Mouse (Mus musculus) embryonic facial prominence, embryonic 15.5 days (tissue): ENCODE results near the gene Hbp1. TPM values are rescaled to one million over a fixed set of nuclear protein-coding genes. Genes with fewer than 3 reads are reported as not detected.

Source experiments
- ATAC-seq: fragments of 200-750 bp; cut with Nextera tagmentation; 2 replicates; pipeline ENCODE4 v1.8.0; 2017; ENCODE audit warnings: low read depth, moderate TSS enrichment; ENCODE audit not compliant: insufficient number of reproducible peaks, low FRiP score, low TSS enrichment
- H3K27ac ChIP-seq: fragments of 300-500 bp; sonication (generic); replicated peaks from 2 replicates; pipeline ENCODE4 v1.5.1; 2015; ENCODE audit warnings: mild to moderate bottlenecking, inconsistent platforms
- H3K27me3 ChIP-seq: fragments of 300-500 bp; sonication (generic); 2 replicates; pipeline ENCODE4 v1.6.1; 2015; ENCODE audit warnings: inconsistent platforms
- H3K36me3 ChIP-seq: fragments of 300-500 bp; sonication (generic); 2 replicates; pipeline ENCODE4 v1.6.1; 2015; ENCODE audit warnings: mild to moderate bottlenecking, inconsistent platforms
- H3K4me1 ChIP-seq: fragments of 300-500 bp; sonication (generic); 2 replicates; pipeline ENCODE4 v1.6.1; 2015; ENCODE audit warnings: inconsistent platforms
- H3K4me2 ChIP-seq: fragments of 300-500 bp; sonication (generic); replicated peaks from 2 replicates; pipeline ENCODE4 v1.6.1; 2015; ENCODE audit warnings: mild to moderate bottlenecking, inconsistent platforms
- H3K4me3 ChIP-seq: fragments of 300-500 bp; sonication (generic); replicated peaks from 2 replicates; pipeline ENCODE4 v1.5.1; 2015; ENCODE audit warnings: mild to moderate bottlenecking, inconsistent platforms
- H3K9ac ChIP-seq: fragments of 300-500 bp; sonication (generic); 2 replicates; pipeline ENCODE4 v1.6.1; 2015; ENCODE audit warnings: inconsistent platforms
- H3K9me3 ChIP-seq: fragments of 300-500 bp; sonication (generic); replicated peaks from 2 replicates; pipeline ENCODE4 v1.6.1; 2016; ENCODE audit warnings: inconsistent platforms
- WGBS: fragments of 180-500 bp; shearing (Covaris S2); methylation state at CpG from one replicate; pipeline ENCODE4 v1.1.7; 2015; 5-methylcytosine and 5-hydroxymethylcytosine counted together
- polyA plus RNA-seq: library from polyadenylated mRNA; unstranded; fragments of >200 nt; fragmentation: Nextera tagmentation; extraction: Ambion mirVana; gene quantifications from 2 replicates; pipeline ENCODE4 v1.2.1, GENCODE M21; 2015

Gene Hbp1
- polyA plus RNA-seq, 1 experiment from 2014 or later, result 114 TPM

GRCm38 (mm10) chr12:31900391-31900914 lies 49.9 kb downstream of the Hbp1 start:
- no peak for ATAC-seq
- Histone ChIP-seq H3K4me3 (no peak overlapping the region), H3K9me3 (no peaks in the 10 kb centered on the region), H3K4me2 (no peak overlapping the region), H3K36me3 (0 out of 2 replicates have a peak, but pooled peaks cover 5% of the 10 kb centered on the region), H3K27me3 (no peaks in the 10 kb centered on the region), H3K4me1 (peaks cover under 1% of the 10 kb centered on the region; the same call in 1 of the 2 replicates), H3K9ac (no peak overlapping the region), H3K27ac (no peak overlapping the region)
- 84% methylated on average over 4 of the region's 4 CpGs for WGBS

DNA sequence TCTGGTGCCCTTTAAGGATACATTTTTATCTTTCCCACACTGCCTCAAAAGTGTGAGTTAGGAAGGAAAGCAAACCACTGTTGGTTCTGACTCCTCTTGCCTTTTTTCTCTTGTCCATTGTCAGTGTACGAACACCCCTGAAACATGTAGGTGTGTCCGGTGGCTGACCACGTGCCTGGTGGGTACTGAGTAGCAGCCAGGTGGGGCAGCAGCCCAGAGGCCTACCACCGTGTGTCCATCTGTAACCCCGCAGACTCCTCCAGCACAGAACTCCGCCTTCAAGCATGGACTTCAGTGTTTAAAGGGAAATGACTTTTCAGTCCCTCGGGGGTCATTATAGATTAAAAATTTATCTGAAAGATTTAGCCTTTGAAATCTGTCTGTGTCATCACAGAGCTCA lies 52.9 kb downstream of the Hbp1 start:
- Histone ChIP-seq H3K9me3 (no peaks in the 10 kb centered on the region), H3K4me3 (no peak overlapping the region), H3K4me1 (no peaks in the 10 kb centered on the region), H3K9ac (no peak overlapping the region), H3K36me3 (0 out of 2 replicates have a peak, but pooled peaks cover 5% of the 10 kb centered on the region), H3K27ac (no peak overlapping the region), H3K27me3 (no peaks in the 10 kb centered on the region), H3K4me2 (no peak overlapping the region)
- 56% methylated on average over 7 of the region's 7 CpGs for WGBS
- ATAC-seq, result no peak

DNA sequence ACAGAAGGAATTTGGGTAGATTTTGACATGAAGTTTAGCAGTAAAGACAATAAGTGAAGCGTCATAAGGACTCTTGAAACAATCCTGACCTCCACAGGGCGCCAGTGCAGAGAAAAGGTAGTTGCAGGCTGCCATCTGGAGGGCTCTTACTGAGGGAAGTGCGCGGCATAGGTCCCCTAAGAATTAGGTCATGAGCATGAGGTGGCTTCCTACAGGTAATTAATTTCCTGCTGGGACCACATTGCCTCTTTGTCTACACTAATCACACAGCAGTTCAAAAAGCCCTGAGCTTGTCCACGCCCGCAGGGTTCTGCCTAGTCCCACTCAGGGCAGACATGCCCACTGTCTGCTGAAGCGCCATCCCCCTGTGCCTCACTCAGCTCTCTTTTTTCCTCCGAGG lies 53.3 kb downstream of the Hbp1 start:
- Histone ChIP-seq H3K27me3 (no peaks in the 10 kb centered on the region), H3K36me3 (0 out of 2 replicates have a peak, but pooled peaks cover 5% of the 10 kb centered on the region), H3K4me2 (no peak overlapping the region), H3K9me3 (no peaks in the 10 kb centered on the region), H3K9ac (no peak overlapping the region), H3K27ac (no peak overlapping the region), H3K4me1 (no peaks in the 10 kb centered on the region), H3K4me3 (no peak overlapping the region)
- ATAC-seq, result no peak
- WGBS, result 39% methylated on average over 8 of the region's 8 CpGs

DNA sequence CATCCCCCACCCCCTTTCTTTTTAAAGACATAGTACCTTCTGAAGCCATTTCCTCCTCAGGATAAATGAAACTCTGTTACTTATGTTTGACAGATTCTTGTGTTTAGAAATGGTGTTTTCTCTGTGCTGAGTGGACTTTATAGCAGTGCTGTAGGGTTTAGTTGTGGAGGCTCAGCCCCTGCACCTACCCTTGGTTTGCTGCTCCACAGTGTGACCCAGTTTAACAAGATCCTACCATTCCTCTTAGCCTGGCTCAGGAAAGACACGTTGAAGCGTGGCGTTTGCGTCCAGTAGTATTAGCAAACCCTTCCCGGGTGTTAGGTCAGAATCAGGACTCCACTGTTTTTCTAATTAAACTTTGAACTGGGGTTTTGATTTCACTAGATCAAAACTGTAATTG lies 54.0 kb downstream of the Hbp1 start:
- Histone ChIP-seq H3K4me1 (no peaks in the 10 kb centered on the region), H3K27me3 (no peaks in the 10 kb centered on the region), H3K27ac (no peak overlapping the region), H3K4me3 (no peak overlapping the region), H3K9ac (no peak overlapping the region), H3K4me2 (no peak overlapping the region), H3K36me3 (0 out of 2 replicates have a peak, but pooled peaks cover 5% of the 10 kb centered on the region), H3K9me3 (no peaks in the 10 kb centered on the region)
- ATAC-seq, result no peak
- WGBS, result 29% methylated on average over 5 of the region's 5 CpGs

- ATAC-seq, result no peak
- H3K9me3 ChIP-seq, result no peaks in the 10 kb centered on the region
- H3K4me3 ChIP-seq, result no peak overlapping the region
- no peaks in the 10 kb centered on the region for H3K4me1 ChIP-seq
- H3K27me3 ChIP-seq, result no peaks in the 10 kb centered on the region
- no peak overlapping the region for H3K9ac ChIP-seq
- no peak overlapping the region for H3K27ac ChIP-seq
- WGBS, result 9% methylated on average over 2 of the region's 2 CpGs
- 0 out of 2 replicates have a peak, but pooled peaks cover 5% of the 10 kb centered on the region for H3K36me3 ChIP-seq
- H3K4me2 ChIP-seq, result no peak overlapping the region
Observed at GRCm38 (mm10) chr12:31895888-31896287, 54.4 kb downstream of the Hbp1 start.

GRCm38 (mm10) chr12:31895095-31895734 lies 55.1 kb downstream of the Hbp1 start:
- Histone ChIP-seq H3K36me3 (no peaks in the 10 kb centered on the region; the same call in 1 of the 2 replicates), H3K27ac (no peak overlapping the region), H3K4me1 (no peaks in the 10 kb centered on the region), H3K4me2 (no peak overlapping the region), H3K9ac (no peak overlapping the region), H3K27me3 (no peaks in the 10 kb centered on the region), H3K9me3 (no peaks in the 10 kb centered on the region), H3K4me3 (no peak overlapping the region)
- no peak for ATAC-seq
- 42% methylated on average over 8 of the region's 8 CpGs for WGBS

DNA sequence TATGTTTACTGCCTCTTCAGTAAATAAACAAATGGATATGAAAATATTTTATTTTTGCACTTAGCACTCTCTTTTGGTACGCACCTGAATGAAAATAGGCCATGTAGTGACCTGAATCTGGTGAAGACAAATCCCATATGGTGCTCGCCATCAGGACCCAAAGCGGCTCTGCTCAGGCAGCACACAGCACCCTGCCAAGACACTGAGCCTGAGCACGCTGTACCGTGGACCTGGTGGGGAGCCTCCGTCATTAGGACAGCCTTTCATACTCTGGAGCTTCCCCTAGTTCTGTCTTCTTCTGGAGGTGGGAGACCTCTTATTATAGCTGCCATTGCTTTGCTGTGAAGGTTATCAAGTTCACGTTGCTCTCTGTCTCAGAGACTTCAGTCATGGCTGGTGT lies 57.6 kb downstream of the Hbp1 start:
- 91% methylated on average over 7 of the region's 7 CpGs for WGBS
- no peaks in the 10 kb centered on the region for H3K9me3 ChIP-seq
- H3K27me3 ChIP-seq, result no peaks in the 10 kb centered on the region
- ATAC-seq, result no peak
- H3K9ac ChIP-seq, result no peak overlapping the region
- no peak overlapping the region for H3K4me3 ChIP-seq
- peaks cover 4% of the 10 kb centered on the region; the same call in 1 of the 2 replicates for H3K36me3 ChIP-seq
- H3K27ac ChIP-seq, result no peak overlapping the region
- H3K4me1 ChIP-seq, result no peaks in the 10 kb centered on the region
- no peak overlapping the region for H3K4me2 ChIP-seq

- H3K9me3 ChIP-seq, result no peaks in the 10 kb centered on the region
- H3K36me3 ChIP-seq, result peaks cover 4% of the 10 kb centered on the region; the same call in 1 of the 2 replicates
- H3K4me1 ChIP-seq, result no peaks in the 10 kb centered on the region
- H3K27ac ChIP-seq, result no peak overlapping the region
- H3K4me2 ChIP-seq, result no peak overlapping the region
- H3K27me3 ChIP-seq, result no peaks in the 10 kb centered on the region
- no peak overlapping the region for H3K4me3 ChIP-seq
- no peak overlapping the region for H3K9ac ChIP-seq
- ATAC-seq, result no peak
Observed at GRCm38 (mm10) chr12:31892079-31892478, 58.3 kb downstream of the Hbp1 start.

DNA sequence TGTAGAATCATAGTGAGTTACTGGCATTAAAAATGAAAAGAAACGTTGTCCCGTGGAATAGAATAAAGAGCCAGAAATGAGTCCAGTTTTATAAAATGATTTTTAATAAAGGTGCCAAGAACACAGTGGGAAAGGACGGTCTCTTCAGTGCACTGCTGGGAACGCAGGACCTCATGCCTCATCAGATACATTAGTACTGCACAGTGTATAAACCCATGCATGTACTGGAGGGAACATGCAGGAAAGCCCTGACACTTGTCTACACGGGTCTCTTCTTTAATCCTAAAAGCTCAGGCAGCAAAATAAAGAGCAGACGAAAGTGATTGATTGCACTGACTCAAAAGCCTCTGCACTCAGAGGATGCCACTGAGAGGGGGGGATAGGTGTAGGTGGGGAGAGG lies 59.6 kb downstream of the Hbp1 start:
- ATAC-seq, result no peak

GRCm38 (mm10) chr12:31885844-31886606 lies 64.3 kb downstream of the Hbp1 start:
- no peaks in the 10 kb centered on the region for H3K4me1 ChIP-seq
- WGBS, result 93% methylated on average over 11 of the region's 11 CpGs
- no peak overlapping the region for H3K9ac ChIP-seq
- H3K4me2 ChIP-seq, result no peak overlapping the region
- H3K36me3 ChIP-seq, result peaks cover 15% of the 10 kb centered on the region; the same call in 1 of the 2 replicates
- no peak overlapping the region for H3K27ac ChIP-seq
- ATAC-seq, result no peak
- no peak overlapping the region for H3K4me3 ChIP-seq
- H3K9me3 ChIP-seq, result no peaks in the 10 kb centered on the region
- no peaks in the 10 kb centered on the region for H3K27me3 ChIP-seq

More for the DNA sequence above, 59.6 kb downstream of the Hbp1 start:
- WGBS, result 68% methylated on average over 6 of the region's 6 CpGs
- Histone ChIP-seq H3K9ac (no peak overlapping the region), H3K4me1 (no peaks in the 10 kb centered on the region), H3K27ac (no peak overlapping the region), H3K9me3 (no peaks in the 10 kb centered on the region), H3K4me3 (no peak overlapping the region), H3K36me3 (peaks cover 15% of the 10 kb centered on the region; the same call in 1 of the 2 replicates), H3K4me2 (no peak overlapping the region), H3K27me3 (no peaks in the 10 kb centered on the region)

- no peak overlapping the region for H3K4me3 ChIP-seq
- H3K9ac ChIP-seq, result no peak overlapping the region
- 79% methylated on average over 4 of the region's 4 CpGs for WGBS
- no peak overlapping the region for H3K4me2 ChIP-seq
- H3K36me3 ChIP-seq, result peaks cover 15% of the 10 kb centered on the region; the same call in 1 of the 2 replicates
- no peaks in the 10 kb centered on the region for H3K4me1 ChIP-seq
- no peak for ATAC-seq
- H3K9me3 ChIP-seq, result no peaks in the 10 kb centered on the region
- H3K27me3 ChIP-seq, result no peaks in the 10 kb centered on the region
- no peak overlapping the region for H3K27ac ChIP-seq
Observed at GRCm38 (mm10) chr12:31885084-31885483, 65.3 kb downstream of the Hbp1 start.
